ENCODE assay signal across 9 mouse cellular contexts in the genomic region with DNA sequence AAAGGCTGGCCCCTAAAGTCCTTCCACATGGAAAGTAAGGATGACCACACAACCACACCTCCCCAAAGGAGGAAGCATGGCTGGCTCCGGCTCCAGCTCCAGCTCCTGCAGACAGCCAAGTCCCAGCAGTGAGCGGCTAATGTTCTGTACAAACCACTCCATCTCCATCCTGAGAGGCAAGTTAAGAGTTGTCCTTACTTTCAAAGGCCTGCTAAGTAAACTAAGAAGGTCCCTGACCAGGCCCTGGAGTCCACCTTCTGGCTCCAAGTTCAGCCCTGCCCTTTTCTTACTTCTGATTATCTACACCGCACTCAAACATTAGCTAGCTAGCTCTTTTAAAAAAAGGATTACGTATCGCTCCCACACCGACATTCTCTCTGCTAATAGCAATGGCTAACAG. TPM values are rescaled to one million over a fixed set of nuclear protein-coding genes. Genes with fewer than 3 reads are reported as not detected.
DNase-seq lines count a peak whose midpoint lies in the region; ATAC-seq and TF ChIP-seq lines count a peak whose summit lies in the region.
"Had no signal": no experiment of that assay in that cellular context is flagged by ENCODE, and none has a peak within 500 bp of the region (broad histone marks: within the 10 kb centered on the region; RNA-seq: fewer than 3 reads in every experiment).

No protein-coding gene starts in this region.

- 73% methylated on average over 6 of the region's 6 CpGs for WGBS in heart, embryonic 15.5 days
- 92% methylated on average over 6 of the region's 6 CpGs for WGBS in embryonic facial prominence, embryonic 10.5 days
- WGBS in intestine, postnatal 0 days = 28% methylated on average over 6 of the region's 6 CpGs
- WGBS in midbrain, embryonic 13.5 days = 81% methylated on average over 6 of the region's 6 CpGs

- no peaks in the 10 kb centered on the region for H3K27me3 ChIP-seq in heart, embryonic 15.5 days
- H3K27me3 ChIP-seq in embryonic facial prominence, embryonic 10.5 days (replicated peaks; ENCODE audit: low read depth, poor library complexity, severe bottlenecking) = no peaks in the 10 kb centered on the region
- no peaks in the 10 kb centered on the region for H3K27me3 ChIP-seq in intestine, postnatal 0 days (replicated peaks; ENCODE audit: control insufficient read depth, insufficient read depth, low read length)
- H3K27me3 ChIP-seq in midbrain, embryonic 13.5 days = no peaks in the 10 kb centered on the region

- no peak overlapping the region for H3K4me3 ChIP-seq in heart, embryonic 15.5 days
- peak overlapping the region; percentile 85; the same call in 1 of the 2 replicates for H3K4me3 ChIP-seq in embryonic facial prominence, embryonic 10.5 days
- H3K4me3 ChIP-seq in intestine, postnatal 0 days (ENCODE audit: low read depth, low read length) = peak overlapping the region; percentile 81; the same call in 1 of the 2 replicates
- peak overlapping the region; percentile 76; the same call in 1 of the 2 replicates for H3K4me3 ChIP-seq in midbrain, embryonic 13.5 days (replicated peaks)

- H3K4me2 ChIP-seq in heart, embryonic 15.5 days = peak overlapping the region; percentile 85
- peak overlapping the region; percentile 84 for H3K4me2 ChIP-seq in intestine, postnatal 0 days (replicated peaks; ENCODE audit: low read depth)
- H3K4me2 ChIP-seq in midbrain, embryonic 13.5 days (replicated peaks) = peak overlapping the region; percentile 84

- no peak for TF ChIP-seq CTCF in intestine, postnatal 0 days (IDR thresholded peaks at IDR 0.05; ENCODE audit: low read depth)

- intact Hi-C loops in heart, postnatal 10 days (cut with DNase I) = loop anchor here (2.0 to 5.0 kb wide), 2 partner anchors 44 to 49 kb away; no protein-coding TSS in a partner anchor

- no peak overlapping the region for H3K27ac ChIP-seq in heart, embryonic 15.5 days
- H3K27ac ChIP-seq in embryonic facial prominence, embryonic 10.5 days (replicated peaks) = no peak overlapping the region
- peak overlapping the region; percentile 28 for H3K27ac ChIP-seq in intestine, postnatal 0 days (ENCODE audit: low read depth, low read length)
- H3K27ac ChIP-seq in midbrain, embryonic 13.5 days = no peak overlapping the region

- ATAC-seq in heart, embryonic 15.5 days (replicated peaks; ENCODE audit: insufficient number of reproducible peaks, insufficient read depth, low FRiP score, low read depth) = no peak
- ATAC-seq in intestine, postnatal 0 days = no peak
- no peak for ATAC-seq in midbrain, embryonic 13.5 days
- no peak for ATAC-seq in erythroblast, adult 5-6 weeks (replicated peaks; ENCODE audit: low FRiP score, poor library complexity, severe bottlenecking)

- no peaks in the 10 kb centered on the region for H3K36me3 ChIP-seq in heart, embryonic 15.5 days
- peaks cover 7% of the 10 kb centered on the region; the same call in 1 of the 2 replicates for H3K36me3 ChIP-seq in embryonic facial prominence, embryonic 10.5 days (replicated peaks)
- no peaks in the 10 kb centered on the region for H3K36me3 ChIP-seq in intestine, postnatal 0 days (ENCODE audit: control insufficient read depth, insufficient read depth)
- no peaks in the 10 kb centered on the region for H3K36me3 ChIP-seq in midbrain, embryonic 13.5 days

- no peaks in the 10 kb centered on the region for H3K9me3 ChIP-seq in heart, embryonic 15.5 days (replicated peaks)
- no peaks in the 10 kb centered on the region for H3K9me3 ChIP-seq in embryonic facial prominence, embryonic 10.5 days
- no peaks in the 10 kb centered on the region for H3K9me3 ChIP-seq in intestine, postnatal 0 days (ENCODE audit: control insufficient read depth)
- peaks cover 3% of the 10 kb centered on the region; the same call in 1 of the 2 replicates for H3K9me3 ChIP-seq in midbrain, embryonic 13.5 days

- no peak for DNase-seq in heart, postnatal 10 days
- DNase-seq in embryonic facial prominence, embryonic 10.5 days (ENCODE audit: low spot score) = no peak
- no peak for DNase-seq in adrenal gland, postnatal 4 days (ENCODE audit: low spot score in 2 of 2)
- no peak for DNase-seq in retina, embryonic 14.5 days (ENCODE audit: low spot score)
- DNase-seq: cerebellum, postnatal 36 days had no signal

- no peak overlapping the region for H3K9ac ChIP-seq in heart, embryonic 15.5 days
- H3K9ac ChIP-seq in intestine, postnatal 0 days (ENCODE audit: low read depth, low read length) = peak overlapping the region; percentile 80; the same call in 1 of the 2 replicates
- H3K9ac ChIP-seq in midbrain, embryonic 13.5 days (replicated peaks) = no peak overlapping the region

- H3K4me1 ChIP-seq in heart, embryonic 15.5 days (replicated peaks) = peaks cover 20% of the 10 kb centered on the region
- H3K4me1 ChIP-seq in embryonic facial prominence, embryonic 10.5 days = peaks cover 26% of the 10 kb centered on the region
- H3K4me1 ChIP-seq in intestine, postnatal 0 days (replicated peaks; ENCODE audit: control insufficient read depth, insufficient read depth, low read length) = peaks cover 3% of the 10 kb centered on the region; the same call in 1 of the 2 replicates
- peaks cover 21% of the 10 kb centered on the region for H3K4me1 ChIP-seq in midbrain, embryonic 13.5 days (replicated peaks)

RNA-seq across cellular contexts. Expression of a gene that starts 1.8 kb away (rescaled TPM):
- 1.3 and 1.5 TPM in 2 replicates for polyA plus RNA-seq in heart, embryonic 15.5 days (2015; fragmentation: Nextera tagmentation; extraction: Ambion mirVana)
- total RNA-seq in heart, postnatal 10 days (2021) = 10 to 100 TPM; 16.4 to 16.8 TPM
- 2.2 and 2.4 TPM in 2 replicates for polyA plus RNA-seq in embryonic facial prominence, embryonic 10.5 days (2016; fragmentation: Nextera tagmentation; extraction: Ambion mirVana)
- polyA plus RNA-seq in intestine, postnatal 0 days (2015; fragmentation: Nextera tagmentation; extraction: Ambion mirVana) = 5.9 and 6.7 TPM in 2 replicates
- polyA plus RNA-seq in midbrain, embryonic 13.5 days (2015; fragmentation: Nextera tagmentation; extraction: Ambion mirVana) = 1.8 TPM in 2 replicates
- total RNA-seq in erythroblast, adult 5-6 weeks (2015; ENCODE audit: low replicate concordance) = 0.96 and 1.0 TPM in 2 replicates
- 0.51 and 0.70 TPM in 2 replicates for total RNA-seq in erythroblast, adult 5-6 weeks (2017; ENCODE audit: low replicate concordance)
- 10 to 100 TPM; 26.9 to 29.6 TPM for total RNA-seq in adrenal gland, postnatal 4 days (2021)

RNA-seq across cellular contexts. Expression of a gene that starts 49.1 kb away (rescaled TPM):
- polyA plus RNA-seq in heart, embryonic 15.5 days (2015; fragmentation: Nextera tagmentation; extraction: Ambion mirVana) = 50.4 and 52.4 TPM in 2 replicates
- 100 to 1,000 TPM in 1 of 2 experiments, 10 to 100 TPM in 1; 86.4 to 125 TPM for total RNA-seq in heart, postnatal 10 days (2021)
- polyA plus RNA-seq in embryonic facial prominence, embryonic 10.5 days (2016; fragmentation: Nextera tagmentation; extraction: Ambion mirVana) = 69.3 and 74.4 TPM in 2 replicates
- 19.0 and 20.4 TPM in 2 replicates for polyA plus RNA-seq in intestine, postnatal 0 days (2015; fragmentation: Nextera tagmentation; extraction: Ambion mirVana)
- 120 and 124 TPM in 2 replicates for polyA plus RNA-seq in midbrain, embryonic 13.5 days (2015; fragmentation: Nextera tagmentation; extraction: Ambion mirVana)
- 22.8 and 30.4 TPM in 2 replicates for total RNA-seq in erythroblast, adult 5-6 weeks (2015; ENCODE audit: low replicate concordance)
- total RNA-seq in erythroblast, adult 5-6 weeks (2017; ENCODE audit: low replicate concordance) = 48.3 and 63.4 TPM in 2 replicates
- total RNA-seq in adrenal gland, postnatal 4 days (2021) = 100 to 1,000 TPM; 134 to 162 TPM

RNA-seq across cellular contexts. Expression of a gene that starts 54.6 kb away (rescaled TPM):
- 82.3 and 90.3 TPM in 2 replicates for polyA plus RNA-seq in heart, embryonic 15.5 days (2015; fragmentation: Nextera tagmentation; extraction: Ambion mirVana)
- 10 to 100 TPM; 45.9 to 52.0 TPM for total RNA-seq in heart, postnatal 10 days (2021)
- polyA plus RNA-seq in embryonic facial prominence, embryonic 10.5 days (2016; fragmentation: Nextera tagmentation; extraction: Ambion mirVana) = 93.4 and 105 TPM in 2 replicates
- 40.3 and 40.5 TPM in 2 replicates for polyA plus RNA-seq in intestine, postnatal 0 days (2015; fragmentation: Nextera tagmentation; extraction: Ambion mirVana)
- 31.4 and 34.9 TPM in 2 replicates for polyA plus RNA-seq in midbrain, embryonic 13.5 days (2015; fragmentation: Nextera tagmentation; extraction: Ambion mirVana)
- 8.6 and 14.0 TPM in 2 replicates for total RNA-seq in erythroblast, adult 5-6 weeks (2015; ENCODE audit: low replicate concordance)
- total RNA-seq in erythroblast, adult 5-6 weeks (2017; ENCODE audit: low replicate concordance) = 1.5 and 3.3 TPM in 2 replicates
- total RNA-seq in adrenal gland, postnatal 4 days (2021) = 100 to 1,000 TPM; 104 to 105 TPM
